Mouse (Mus musculus) megakaryocyte, embryonic 14.5 days (primary cell): Measurements from ENCODE around the gene Padi2.

Source experiments
- FLI1 ChIP-seq: IDR thresholded peaks from 2 replicates; pipeline ENCODE4 v1.6.1; 2012; ENCODE audit warnings: low read length, inconsistent platforms, mixed read lengths
- GATA1 ChIP-seq: IDR thresholded peaks from 3 replicates; pipeline ENCODE4 v1.6.1; 2012; ENCODE audit warnings: mixed read lengths, low read length, inconsistent platforms, borderline replicate concordance

DNA sequence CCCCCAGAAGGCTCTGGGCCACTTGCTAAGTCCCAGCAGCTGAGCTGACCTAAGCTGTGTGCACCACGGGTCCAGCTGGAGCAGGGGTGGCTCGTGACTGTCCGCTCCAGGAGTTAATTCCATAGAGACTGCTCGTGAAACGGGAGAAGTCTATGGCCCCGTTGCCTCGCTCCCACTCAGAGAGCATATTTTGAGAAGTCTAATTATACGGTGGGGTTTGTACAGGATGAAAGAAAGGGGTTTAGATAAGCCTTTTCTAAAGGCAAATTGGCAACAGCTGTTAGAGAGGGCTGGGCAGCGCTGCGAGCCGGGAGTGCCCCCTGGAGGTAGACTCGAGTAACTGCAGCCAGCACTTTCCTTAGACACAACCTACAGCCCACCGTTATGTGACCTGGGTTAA lies 51.6 kb downstream of the Padi2 start:
- TF ChIP-seq GATA1: no peak
- no peak for TF ChIP-seq FLI1
